Mouse (Mus musculus) c-Kit-positive CD71-positive TER-119-negative erythroid progenitor cells, embryonic 14.5 days (primary cell): ENCODE measurements around the gene Atg16l2.
A peak's percentile ranks its signal among the peaks of the same experiment; 100 is the strongest.

Source experiments
- DNase-seq: peaks from one replicate; pipeline ENCODE4 v3.0.0-alpha.2; 2013; ENCODE audit warnings: low read depth

The Atg16l2 gene

DNA sequence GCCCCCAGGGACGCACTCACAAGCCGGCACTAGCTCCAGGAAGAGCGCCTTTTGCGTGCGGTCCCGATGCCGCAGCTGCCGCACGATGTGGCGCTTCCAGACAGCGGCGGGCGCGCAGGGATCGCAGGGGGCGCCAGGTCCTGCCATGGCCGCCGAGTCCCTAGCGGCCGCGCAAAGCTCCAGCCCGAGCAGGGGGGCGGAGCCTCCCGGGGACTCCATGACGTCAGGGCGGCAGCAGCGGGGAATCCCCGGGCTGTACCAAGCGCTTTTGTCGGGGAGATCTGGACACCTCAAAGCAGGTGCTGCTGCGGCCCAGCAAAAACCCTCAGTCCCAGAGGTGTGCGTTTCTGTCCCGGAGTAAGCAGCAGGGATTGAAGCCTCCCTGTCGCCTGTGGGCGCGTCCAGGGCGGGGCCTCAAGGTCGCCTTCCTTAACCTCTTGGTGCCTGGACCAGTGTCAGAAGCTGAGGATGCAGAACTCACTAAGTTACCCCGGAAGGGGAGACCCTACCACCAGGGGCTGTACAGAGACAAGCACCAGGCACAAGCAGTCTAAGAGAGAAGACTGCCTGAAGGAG is at the start of gene Atg16l2:
TSS of gene Atg16l2 (minus strand) at position 371 of the 576 bp plus-strand sequence.
- peak; percentile 90 for DNase-seq

DNA sequence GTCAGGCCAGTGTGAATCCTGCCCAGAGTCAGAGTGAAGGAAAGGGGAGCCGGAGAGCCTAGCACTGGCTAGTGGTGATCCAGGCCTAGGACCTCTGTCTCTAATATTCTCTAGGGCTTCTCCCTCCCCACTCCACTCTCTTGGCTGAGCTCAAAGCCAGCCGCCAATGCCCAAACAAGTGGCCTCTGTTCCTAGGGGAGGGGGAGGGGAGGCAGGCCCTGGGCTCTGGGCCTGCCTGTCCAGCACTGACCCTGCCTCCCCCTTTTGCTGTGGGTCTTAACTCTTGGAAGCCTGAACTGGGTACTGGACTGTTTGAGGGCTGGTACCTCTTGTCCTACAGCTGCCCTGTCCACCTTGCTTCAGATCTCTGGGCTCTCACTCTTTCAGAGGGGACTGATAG is 47.8 kb upstream of the Atg16l2 start:
- DNase-seq = no peak

DNA sequence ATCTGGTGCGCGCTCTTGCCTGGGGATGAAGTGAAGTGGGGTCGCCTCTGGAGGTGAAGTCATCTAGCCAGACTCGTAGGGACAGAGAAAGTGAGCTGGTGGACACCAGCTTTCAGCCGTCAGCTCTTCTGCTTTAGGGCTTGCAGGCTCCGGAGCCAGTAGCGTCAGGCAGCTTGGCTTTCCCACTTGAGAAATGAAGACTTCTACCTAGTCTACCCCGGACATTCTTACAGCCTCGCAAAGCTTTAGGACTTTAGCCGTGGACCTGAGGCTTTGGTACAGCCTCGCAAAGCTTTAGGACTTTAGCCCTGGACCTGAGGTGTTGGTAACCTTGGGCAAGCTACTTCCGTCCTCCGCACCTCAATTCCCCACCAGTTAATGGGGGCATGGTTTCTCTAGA is 46.3 kb upstream of the Atg16l2 start:
- no peak for DNase-seq

DNA sequence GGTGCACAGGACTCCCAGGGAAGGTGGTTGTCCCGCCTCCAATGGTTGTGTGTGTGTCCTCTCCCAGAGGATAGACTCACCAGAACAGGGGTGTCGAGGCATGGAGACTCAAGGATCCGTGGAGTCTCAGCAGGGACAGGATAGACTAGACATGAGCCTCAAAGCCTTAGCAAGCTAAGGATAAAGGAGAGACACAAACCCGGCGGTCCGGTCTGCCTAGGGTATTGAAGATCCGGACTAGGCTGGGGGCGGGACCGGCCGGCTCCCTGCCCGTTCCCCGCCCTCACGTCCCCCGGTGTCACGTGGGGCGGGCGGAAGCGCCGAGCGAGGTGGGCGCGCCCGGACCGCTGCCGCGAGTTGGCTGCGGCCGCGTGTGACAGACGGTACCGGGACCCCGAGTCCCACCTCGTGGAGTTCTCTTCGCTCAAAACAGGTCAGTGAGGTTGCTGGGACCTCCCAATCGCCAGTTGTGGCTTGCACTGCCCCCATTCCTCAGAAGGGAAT is 45.8 kb upstream of the Atg16l2 start, which contains the start of gene Arap1:
TSS of gene Arap1 (plus strand) at position 301 of the 504 bp plus-strand sequence.
- DNase-seq = peak; percentile 60

DNA sequence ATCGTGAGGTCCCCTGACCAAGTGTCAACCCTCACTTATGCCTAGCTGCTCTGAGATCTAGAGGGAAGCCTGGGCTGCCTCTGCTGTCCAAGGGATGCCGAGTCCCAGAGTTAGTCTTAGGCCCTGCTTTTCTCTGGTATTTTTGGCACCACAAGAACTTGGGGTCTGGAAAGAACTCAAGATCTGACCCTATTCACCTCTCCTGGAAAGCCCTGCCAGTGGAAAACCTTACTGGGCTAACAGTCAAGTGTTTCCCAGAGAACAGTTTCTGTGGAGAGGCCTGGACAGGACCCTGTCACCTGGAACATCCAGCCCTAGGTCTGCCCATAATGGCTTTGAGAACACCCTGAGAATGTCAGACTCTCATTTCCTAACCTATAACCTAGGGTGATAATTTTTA is 44.9 kb upstream of the Atg16l2 start:
- no peak for DNase-seq

DNA sequence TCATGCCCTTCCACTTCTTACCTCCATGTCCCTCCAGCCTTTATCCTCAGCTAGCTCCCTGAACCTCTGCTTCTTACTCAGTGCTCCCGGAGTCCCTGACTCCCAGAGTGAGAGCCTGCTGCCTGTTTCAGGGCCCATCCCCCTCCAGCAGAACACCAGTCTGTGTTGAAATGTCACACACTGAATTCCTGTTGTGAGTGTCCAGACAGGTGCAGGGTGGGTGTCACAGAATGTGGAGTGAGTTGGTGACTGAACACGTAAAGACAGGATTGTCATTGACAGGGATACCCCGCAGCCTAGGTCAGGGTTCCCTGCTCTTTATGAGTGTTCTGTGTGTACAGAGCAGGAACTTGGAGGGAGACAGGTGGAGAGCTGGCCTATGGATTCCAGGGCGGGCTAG is 42.8 kb upstream of the Atg16l2 start:
- DNase-seq = no peak

DNA sequence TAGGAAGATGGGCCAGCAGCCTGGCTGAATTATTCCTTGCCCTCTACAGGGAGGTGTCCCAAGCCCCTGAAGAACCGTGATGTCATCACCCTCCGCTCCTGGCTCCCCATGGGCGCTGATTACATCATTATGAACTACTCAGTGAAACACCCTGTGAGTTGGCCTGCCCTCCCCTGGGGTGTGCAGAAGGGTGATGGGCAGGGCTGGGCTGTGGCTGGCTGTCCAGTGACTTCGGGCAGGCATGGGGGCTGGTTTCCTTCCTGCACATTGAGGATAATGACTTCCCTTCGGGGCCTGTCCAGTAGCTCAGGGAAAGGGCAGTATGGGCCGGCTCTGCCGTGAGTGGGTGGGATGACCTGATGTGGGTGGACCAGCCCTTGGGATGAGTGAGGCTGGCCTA is 41.1 kb upstream of the Atg16l2 start:
- DNase-seq = no peak

DNA sequence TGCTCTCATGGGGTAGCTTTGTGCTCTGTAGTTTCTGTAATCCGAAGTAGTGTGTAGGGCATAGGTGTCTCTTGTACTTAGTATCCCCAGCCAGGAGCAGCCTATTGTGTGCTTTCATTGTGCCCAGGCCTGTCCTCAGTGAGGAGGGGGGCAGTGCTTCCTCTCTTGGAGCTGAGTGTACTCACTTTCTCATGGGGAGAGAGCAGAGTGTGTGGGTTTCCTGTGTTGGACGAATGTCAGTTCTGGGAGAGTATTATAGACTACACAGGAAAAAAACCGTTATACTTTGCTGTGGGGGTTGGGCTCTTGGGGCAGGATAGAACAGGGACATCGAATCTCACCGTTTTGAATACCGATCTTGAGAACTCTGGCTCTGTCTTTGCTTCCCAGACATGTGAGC is 39.4 kb upstream of the Atg16l2 start:
- no peak for DNase-seq

DNA sequence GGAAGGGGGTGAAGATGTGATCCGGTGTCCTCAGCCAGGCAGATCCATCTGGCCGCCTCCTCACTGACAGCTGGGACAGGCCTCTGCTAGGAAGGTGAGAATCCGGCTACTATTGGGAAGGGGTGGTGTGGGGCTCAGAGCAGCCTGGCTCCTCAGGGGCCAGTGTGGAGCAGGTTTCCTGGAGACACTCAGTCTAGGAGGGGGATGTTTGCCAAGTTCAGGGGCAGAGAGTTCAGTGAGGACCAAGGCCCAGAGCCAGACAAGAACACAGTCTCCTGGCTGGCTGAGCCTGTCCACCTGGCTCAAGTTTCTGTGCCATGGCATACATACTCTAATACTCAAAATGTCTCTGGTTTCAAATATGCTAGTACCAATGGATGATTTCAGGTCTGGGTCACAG is 35.4 kb upstream of the Atg16l2 start:
- no peak for DNase-seq

DNA sequence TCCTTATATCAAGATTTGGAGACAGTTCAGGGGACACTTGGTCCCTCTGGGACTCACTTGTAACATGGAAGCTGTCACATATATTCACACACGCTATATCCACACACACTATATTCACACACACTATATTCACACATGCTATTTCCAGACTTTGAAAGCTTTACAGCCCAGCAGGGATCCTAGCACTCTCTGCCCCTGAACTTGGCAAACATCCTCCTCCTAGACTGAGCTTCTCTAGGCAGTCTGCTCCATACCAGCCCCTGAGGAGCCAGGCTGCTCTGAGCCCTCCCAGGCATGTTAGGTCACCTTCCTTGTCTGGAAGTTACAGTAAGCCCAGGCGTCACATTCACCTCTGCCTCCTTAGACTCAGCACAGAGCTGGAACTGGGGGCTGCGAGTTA is 34.6 kb upstream of the Atg16l2 start:
- DNase-seq = no peak

DNA sequence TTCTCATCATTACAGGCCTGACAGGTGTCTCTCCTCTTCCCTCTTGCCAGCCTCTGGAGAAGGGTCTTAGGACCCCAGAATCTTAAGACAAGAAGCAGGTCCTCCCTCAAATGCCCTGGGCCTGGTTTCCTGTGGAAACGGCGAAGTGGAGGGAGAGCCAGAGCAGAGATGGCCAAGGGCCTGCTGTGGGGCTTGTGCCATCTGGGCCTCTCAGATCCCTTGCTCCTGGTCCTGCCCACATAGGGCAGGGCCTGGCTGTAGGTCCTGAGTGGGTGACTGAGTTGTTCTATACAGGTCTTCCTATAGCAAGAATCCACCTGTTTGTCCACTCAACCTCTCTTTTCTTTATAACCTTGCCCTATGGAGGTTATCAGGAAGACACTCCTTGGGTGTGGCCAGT is 33.2 kb upstream of the Atg16l2 start:
- DNase-seq = no peak

DNA sequence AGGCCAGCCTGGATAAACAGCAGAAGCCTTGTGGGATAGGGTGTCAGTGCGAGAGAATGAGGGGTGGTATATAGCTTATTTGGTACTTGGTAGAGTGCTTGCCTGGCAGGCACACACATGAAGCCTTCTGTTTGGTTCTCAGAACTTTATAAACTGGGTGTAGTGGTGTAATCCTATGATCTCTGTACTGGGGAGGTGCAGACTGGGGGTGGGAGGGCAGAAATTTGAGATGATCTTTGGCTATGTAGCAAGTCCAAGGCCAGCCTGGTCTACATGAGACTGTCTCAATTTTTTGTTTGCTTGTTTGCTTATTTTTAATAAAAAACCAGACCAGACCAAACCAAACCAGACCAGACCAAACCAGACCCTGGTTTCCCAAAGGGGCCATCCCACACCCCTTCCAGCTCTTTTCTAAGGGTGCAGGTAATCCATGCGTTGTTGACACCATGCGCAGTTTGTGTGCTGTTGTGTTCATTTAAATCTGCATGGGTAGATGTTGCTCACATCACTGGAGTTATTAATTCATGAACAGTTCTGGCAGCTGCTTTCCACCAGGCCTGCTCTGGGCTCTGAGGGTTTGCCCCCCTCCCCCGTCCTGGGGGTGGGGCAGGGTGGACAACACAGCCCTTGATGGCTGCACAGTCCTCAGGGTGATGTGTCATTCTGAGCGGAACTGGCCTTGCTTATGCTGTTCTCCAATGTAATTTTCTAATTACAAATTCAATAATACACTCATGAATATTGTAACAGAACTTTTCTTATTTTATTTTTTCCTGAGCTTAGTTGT is 30.2 kb upstream of the Atg16l2 start:
- DNase-seq = no peak

DNA sequence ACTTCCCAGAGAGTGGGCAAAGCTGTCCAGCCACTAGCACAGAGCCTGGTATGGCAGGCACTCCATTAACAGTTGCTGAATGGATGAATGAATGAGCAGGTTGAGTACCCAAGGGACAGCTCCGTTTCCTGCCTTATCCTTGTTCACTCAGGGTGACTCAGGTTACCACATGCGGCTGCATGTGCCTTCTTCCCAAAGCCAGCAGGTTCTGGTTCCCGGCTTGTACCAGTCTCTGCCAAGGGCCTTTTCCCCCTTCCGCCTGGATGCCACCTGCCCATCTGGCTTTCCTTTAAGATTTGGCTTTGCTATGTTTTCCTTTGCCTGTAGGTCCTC is 28.8 kb upstream of the Atg16l2 start:
- no peak for DNase-seq

DNA sequence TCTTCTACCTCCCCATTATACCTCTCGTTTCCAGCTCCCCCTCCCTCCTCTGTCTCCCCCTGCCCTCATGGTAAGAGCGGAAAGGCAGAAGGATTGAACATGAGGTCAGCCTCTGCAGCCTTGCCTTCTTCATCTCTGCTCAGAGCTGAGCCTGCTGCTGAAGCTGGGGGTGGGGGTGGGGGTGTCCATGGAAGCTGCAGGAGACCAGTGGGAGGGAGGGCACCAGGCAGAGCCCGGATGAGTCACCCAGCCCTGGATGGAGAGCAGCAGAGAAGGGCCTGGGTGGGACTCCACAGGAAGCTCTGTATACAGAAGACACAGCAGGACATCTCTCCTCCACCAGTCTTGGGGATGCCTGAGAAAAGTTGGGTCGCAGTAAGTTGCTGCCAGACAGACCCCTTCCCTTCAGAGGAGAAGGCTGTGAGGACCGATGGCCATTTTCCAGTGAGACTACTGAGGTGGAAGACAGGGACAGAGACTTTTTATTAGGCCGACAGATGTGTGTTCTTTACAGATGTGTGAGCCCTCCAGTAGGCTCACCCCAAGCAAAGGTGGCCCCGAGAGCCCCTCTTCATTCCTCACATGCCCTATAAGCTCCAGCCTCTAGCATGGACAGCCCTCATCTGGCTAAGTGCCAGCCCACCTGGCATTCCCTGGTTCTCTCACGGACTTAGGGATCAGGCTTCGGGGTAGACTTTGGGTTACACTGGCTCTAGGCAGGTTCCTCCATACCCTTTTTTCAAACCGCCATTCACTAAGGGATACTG is 28.2 kb upstream of the Atg16l2 start:
- DNase-seq = no peak

DNA sequence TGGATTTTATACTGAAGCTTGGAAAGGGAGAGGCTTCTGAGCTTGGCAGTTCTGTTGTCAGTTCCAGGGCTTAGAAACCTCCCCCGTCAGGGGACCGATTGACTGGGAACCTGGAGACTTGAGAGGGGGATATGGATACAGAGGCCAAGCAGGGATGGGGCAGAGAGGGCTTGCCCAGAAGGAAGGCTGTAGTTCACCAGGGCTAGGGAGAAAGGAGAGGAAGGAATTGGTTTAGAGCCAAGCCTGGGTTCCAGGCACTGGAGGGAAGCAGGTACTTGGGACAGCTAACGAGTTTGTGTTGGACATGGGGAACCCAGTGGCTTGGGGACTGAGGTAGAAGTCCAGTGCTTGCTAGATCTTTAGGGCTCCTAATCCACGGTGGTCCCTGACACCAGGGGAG is 27.6 kb upstream of the Atg16l2 start:
- DNase-seq = no peak

DNA sequence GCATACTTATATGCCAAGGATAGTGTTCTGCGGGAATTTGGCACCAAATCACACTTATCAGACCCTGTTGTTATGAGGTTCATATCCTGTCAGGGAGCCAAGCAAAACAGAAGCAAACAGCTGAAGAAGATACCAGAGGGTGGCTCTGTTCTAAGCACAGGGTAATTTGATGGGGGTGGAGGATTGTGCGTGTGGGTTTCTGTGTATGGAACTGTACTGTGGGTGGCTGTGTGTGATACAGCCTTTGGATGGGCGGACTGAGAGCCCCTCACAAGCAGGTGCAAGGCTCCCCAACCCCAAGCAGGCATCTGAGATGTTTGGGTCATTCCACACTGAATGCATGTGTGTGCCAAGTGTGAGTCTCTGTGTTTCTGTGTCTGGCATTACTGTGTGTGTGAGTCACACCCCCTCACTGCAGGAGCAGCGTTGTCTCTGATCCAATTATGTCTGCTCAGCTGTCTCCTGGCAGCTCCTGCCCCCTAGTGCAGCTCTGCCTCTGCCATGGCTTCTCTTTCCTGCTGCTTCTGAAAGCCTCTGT is 26.6 kb upstream of the Atg16l2 start:
- no peak for DNase-seq

DNA sequence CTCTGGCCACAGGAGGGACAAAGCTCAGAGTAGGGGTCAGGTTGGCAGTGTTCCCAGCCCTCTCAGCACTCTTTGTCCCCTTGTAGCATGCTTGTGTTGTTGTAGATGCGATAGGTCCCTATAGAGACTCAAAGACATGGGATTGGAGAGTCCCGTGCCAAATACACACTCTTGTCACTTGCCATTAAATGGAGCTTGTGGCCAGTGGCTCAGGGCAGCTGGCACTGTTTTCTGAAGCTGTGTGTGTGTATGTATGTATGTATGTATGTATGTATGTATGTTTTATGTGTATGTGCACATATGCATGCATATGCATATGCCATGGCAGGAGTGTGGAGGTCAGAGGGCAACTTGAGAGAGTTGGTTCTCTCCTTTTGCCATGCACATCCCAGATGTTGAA is 25.7 kb upstream of the Atg16l2 start:
- no peak for DNase-seq

DNA sequence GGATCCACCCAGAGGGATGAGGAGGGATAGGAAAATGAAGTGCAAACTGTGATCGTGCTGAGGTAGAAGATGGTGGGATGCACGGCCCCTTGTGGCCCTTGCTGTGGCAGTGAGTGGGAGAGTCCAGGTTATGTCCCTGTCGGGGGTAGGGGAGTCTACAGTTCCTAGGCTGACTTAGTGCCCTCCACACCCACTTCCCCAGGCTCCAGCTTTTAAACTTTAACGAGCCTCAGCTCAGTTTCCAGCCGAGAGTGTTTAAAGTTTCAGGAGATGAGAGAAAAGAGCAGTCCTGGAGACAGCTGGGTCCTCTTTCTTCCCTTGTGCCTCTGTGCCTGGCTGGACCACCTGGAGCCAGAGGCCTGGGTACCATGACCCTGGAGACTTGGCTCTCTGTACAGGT is 25.2 kb upstream of the Atg16l2 start:
- no peak for DNase-seq

DNA sequence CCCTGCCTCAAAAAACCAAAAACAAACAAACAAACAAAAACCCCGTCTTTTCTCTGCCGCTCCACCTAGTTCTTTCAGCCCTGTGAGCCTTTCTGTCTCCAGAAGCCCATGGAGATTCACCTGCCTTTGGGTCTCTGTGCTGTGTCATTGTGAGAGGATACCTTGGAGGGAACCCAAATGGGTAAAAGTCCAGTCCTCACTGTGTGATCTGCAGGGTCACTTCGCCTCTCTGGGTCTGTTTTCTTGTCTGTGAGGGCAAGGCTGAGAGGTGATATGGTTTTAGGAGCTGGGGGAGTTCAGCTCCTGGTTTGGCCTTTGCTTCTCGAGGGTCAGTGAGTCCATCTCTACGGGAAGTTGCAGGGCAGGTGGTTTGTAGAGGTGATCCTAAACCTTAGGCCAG is 24.0 kb upstream of the Atg16l2 start:
- DNase-seq = no peak

DNA sequence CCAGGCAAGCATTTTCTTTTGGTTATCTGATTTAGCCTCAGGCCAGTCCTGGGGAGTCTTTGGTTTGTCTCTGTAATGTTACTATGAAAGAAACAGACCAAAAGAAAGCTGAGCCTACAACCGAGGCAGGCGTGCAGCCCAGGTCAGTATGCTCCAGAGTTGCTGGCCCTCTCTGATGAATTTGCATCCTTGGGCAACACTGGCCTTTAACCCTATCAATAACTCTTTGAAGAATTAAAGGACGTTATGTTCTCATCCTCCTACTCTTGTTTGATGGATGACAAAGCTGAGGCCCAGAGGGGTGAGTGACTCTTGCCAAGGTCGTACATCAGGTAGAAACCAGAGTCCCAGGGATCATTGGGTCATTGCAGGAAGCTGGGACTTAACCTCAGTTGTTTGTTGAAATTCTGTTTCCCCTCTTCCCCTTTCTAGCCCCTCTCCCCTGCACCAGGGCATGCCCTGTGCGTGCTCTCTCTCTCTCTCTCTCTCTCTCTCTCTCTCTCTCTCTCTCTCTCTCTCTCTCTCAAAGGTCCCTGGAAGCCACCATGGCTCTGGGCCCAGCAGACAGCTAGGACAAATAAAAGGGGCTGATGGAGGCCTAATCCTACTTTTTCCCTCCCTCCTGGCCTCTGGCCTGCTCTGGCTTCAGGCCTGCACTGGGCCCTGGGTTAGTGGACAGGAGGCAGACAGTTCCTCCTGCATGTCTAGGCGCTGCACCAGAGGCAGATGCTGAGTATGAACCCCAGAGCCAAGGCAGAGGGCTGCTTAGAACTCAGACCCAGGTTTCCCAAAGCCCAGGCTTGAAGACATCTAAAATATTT is 22.3 kb upstream of the Atg16l2 start:
- no peak for DNase-seq

DNA sequence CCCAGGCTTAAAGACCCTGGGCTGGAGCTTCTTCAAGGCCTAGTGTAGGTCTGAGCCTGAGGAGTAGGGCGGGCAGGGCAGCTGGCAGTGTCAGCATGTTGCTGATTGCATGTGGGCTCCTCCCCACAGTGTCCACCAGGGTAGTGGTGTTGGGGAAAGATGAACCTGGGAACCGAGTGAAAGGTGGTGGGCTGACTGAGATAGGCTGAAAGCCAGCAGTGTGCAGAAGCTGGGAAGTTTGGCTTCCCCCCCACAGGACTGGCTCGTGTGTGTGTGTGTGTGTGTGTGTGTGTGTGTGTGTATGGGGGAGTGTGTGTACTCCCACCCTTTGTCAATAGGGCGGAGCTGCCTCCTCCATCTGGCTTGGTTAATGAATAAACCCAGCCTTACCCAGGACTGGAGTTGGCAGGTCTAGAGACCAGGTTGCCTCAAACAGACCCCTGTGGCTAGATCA is 21.1 kb upstream of the Atg16l2 start:
- DNase-seq = no peak
